Mouse (Mus musculus) spleen, adult 2 months (tissue): ENCODE measurements around the gene Tmem131. TPM values are rescaled to one million over a fixed set of nuclear protein-coding genes. Genes with fewer than 3 reads are reported as not detected.
"Not testable (repeated sequence)": the region's sequence is repeated elsewhere in the genome, so short reads cannot be mapped to it uniquely, and the experiment has no call there.

Experiments used
- DNase-seq, 2 experiments: peaks; one replicate each; pipeline versions ENCODE4 v3.0.0 to v3.0.0-alpha.2; 2012 to 2021; ENCODE audit warnings: low spot score in 2 of 2, low read depth in 1 of 2
- H3K27ac ChIP-seq: fragments of 200-500 bp; 2 replicates; pipeline ENCODE4 v1.5.1; 2012; ENCODE audit warnings: low read length, inconsistent platforms; ENCODE audit not compliant: insufficient read depth
- H3K27me3 ChIP-seq: fragments of 200-500 bp; 2 replicates; pipeline ENCODE4 v1.6.1; 2012; ENCODE audit warnings: mild to moderate bottlenecking, moderate library complexity, low read length, inconsistent platforms; ENCODE audit not compliant: control insufficient read depth, insufficient read depth
- H3K36me3 ChIP-seq: fragments of 200-500 bp; 2 replicates; pipeline ENCODE4 v1.6.1; 2012; ENCODE audit warnings: mild to moderate bottlenecking, low read length, inconsistent platforms; ENCODE audit not compliant: control insufficient read depth, insufficient read depth
- H3K4me1 ChIP-seq: fragments of 200-500 bp; 2 replicates; pipeline ENCODE4 v1.6.1; 2011; ENCODE audit warnings: inconsistent platforms; ENCODE audit not compliant: control insufficient read depth, insufficient read depth, insufficient read length
- H3K4me3 ChIP-seq: fragments of 200-500 bp; 2 replicates; pipeline ENCODE4 v1.5.1; 2011; ENCODE audit warnings: mild to moderate bottlenecking, inconsistent platforms; ENCODE audit not compliant: insufficient read depth, insufficient read length; ENCODE audit errors: extremely low read depth
- CTCF ChIP-seq: fragments of 200-500 bp; IDR thresholded peaks from 2 replicates; pipeline ENCODE4 v1.5.1; 2011; ENCODE audit warnings: mild to moderate bottlenecking, inconsistent platforms; ENCODE audit not compliant: insufficient read depth, insufficient read length, insufficient replicate concordance; ENCODE audit errors: extremely low read depth
- POLR2A ChIP-seq: fragments of 200-500 bp; IDR thresholded peaks from 2 replicates; pipeline ENCODE4 v1.6.1; 2011; ENCODE audit warnings: low read depth, low read length, inconsistent platforms
- WGBS: fragments of 180-500 bp; shearing (Covaris S2); methylation state at CpG from one replicate; pipeline ENCODE4 v1.1.7; 2018; 5-methylcytosine and 5-hydroxymethylcytosine counted together
- polyA plus RNA-seq: library from polyadenylated mRNA; depleted of rRNA; stranded (reverse); fragments of >200 nt; gene quantifications from 2 replicates; pipeline ENCODE4 v1.2.3, GENCODE M21; 2012

The Tmem131 gene
- polyA plus RNA-seq, 1 experiment: 23.7 TPM

DNA sequence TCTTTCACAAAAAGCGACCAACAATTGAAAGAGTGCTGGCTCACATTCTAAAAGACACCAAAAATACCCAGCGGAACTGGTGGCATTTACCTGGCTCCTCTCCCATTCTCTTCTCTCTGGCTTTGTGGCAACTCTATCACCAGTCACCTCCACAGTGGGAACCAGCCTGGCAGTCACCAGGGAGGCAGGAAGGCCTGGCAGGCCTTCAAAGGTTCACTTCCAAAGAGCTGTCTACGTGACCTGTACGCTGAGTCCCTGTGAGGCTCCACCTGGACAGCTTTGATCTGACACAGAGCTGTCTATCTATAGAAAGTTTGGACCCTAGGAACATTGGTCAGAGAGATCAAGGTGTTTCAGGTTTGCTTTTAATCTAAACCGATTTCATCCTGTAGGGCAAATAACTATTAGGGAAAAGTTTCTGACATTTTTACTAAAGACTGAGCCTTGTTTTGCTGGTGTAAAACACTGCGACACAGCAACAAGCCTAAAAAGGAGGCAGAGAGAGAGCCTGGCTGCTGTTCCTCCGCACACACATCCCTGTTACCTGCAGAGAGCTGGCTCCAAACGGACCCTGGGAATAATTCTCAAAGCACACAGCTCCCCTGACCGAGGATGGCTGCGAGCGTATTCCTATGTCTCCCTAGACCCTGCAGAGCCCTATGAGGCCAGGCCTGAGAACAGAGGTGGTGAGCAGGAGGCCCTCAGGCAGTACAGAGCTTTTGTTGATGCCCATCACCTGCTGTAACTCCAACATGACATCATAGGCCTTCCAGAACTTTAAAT is 40.7 kb downstream of the Tmem131 start:
- H3K36me3 ChIP-seq: peaks cover 1% of the 10 kb centered on the region; the same call in 1 of the 2 replicates
- no peaks in the 10 kb centered on the region; the same call in 1 of the 2 replicates for H3K4me1 ChIP-seq
- 95% methylated on average over 11 of the region's 11 CpGs for WGBS
- H3K27ac ChIP-seq: no peak overlapping the region
- TF ChIP-seq CTCF: no peak
- TF ChIP-seq POLR2A: no peak
- no peak for DNase-seq
- H3K4me3 ChIP-seq: no peak overlapping the region
- no peaks in the 10 kb centered on the region for H3K27me3 ChIP-seq

DNA sequence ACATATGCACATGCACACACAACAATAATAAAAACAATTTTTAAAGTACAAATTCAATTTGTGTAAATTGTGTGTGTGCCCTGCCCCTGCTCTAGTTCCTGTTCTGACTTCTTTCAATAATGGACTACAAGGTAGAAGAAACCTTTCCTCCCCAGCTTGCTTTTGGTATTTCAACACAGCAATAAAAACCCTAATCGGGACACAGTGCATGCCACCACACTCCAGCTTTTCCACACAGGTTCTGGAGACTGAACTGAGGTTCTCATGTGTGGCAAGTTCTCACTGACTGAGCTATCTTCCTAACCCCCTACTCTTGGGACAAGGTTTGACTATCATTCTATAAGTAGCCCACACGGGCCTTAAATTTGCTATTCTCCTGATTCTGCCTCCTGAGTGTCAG is 43.8 kb downstream of the Tmem131 start:
- H3K27ac ChIP-seq: no peak overlapping the region
- no peaks in the 10 kb centered on the region; the same call in 1 of the 2 replicates for H3K4me1 ChIP-seq
- no peak overlapping the region for H3K4me3 ChIP-seq
- TF ChIP-seq POLR2A: no peak
- no peak for TF ChIP-seq CTCF
- H3K27me3 ChIP-seq: no peaks in the 10 kb centered on the region
- no peak for DNase-seq
- no peaks in the 10 kb centered on the region for H3K36me3 ChIP-seq
- 95% methylated on average over 2 of the region's 2 CpGs for WGBS

DNA sequence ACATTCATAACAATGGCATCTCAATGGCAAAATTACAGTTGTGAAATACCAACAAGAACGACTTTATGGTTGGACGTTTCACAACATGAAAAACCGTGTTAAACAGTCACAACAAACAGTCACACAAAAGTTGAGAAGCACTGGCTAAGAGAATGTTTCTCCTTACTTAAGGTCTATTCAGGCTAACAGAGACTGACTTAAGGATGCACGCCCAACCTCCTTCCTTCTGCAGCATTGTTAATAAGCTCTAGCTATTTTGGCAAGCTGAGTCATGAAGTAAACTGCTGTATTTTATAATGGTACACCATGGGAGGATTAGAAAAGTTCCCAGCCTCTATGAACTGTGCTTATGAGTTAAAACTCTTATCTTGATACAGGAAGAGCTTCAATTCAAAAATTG is 47.0 kb downstream of the Tmem131 start:
- no peak overlapping the region for H3K4me3 ChIP-seq
- no peaks in the 10 kb centered on the region for H3K4me1 ChIP-seq
- no peak for TF ChIP-seq CTCF
- TF ChIP-seq POLR2A: no peak
- H3K36me3 ChIP-seq: no peaks in the 10 kb centered on the region
- WGBS: 96% methylated on average over 4 of the region's 4 CpGs
- no peaks in the 10 kb centered on the region for H3K27me3 ChIP-seq
- no peak overlapping the region for H3K27ac ChIP-seq
- DNase-seq: no peak

DNA sequence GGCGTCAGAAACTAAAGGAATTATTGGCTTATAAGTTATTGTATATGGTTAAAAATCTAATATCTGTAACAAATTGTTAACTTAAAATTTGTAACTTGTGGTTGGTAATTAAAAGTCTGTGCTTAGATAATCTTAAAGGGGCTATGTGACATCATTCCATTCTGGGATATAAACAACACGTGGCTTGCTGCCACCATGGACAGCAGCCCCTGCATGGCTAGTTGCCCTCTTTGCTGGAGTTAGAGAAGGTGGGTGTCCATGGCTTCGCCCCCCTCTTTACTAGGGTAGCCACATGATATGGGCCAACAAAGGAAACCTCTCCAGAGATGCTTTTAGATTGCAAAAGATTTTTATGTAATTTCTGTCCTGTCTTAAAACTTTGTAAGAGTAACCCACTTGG is 48.0 kb downstream of the Tmem131 start:
- TF ChIP-seq CTCF (no peak), POLR2A (no peak)
- no peaks in the 10 kb centered on the region for H3K4me1 ChIP-seq
- no peak overlapping the region for H3K4me3 ChIP-seq

DNA sequence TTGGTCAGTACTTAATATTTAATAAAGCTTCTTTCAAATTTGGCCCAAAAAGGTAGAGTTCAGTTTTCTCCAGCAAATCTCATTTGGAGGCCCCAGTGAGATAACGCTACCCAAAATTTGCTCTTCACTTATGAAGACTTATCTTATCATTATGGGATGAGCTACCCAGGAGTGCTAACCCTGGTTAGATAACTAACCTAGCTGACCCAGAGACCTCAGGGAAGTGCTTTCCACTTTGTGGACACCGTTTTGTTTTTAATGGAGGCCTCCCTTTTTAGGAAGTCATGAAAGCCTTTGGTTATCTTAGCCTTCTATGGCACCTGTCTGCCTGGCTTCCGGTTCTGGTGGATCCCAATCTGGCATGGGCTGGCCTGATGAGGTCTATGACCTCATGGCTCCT is 49.3 kb downstream of the Tmem131 start:
- DNase-seq: no peak
- H3K4me1 ChIP-seq: no peaks in the 10 kb centered on the region
- no peak overlapping the region for H3K27ac ChIP-seq
- no peak overlapping the region for H3K4me3 ChIP-seq
- 84% methylated on average over 3 of the region's 3 CpGs for WGBS
- H3K27me3 ChIP-seq: no peaks in the 10 kb centered on the region
- TF ChIP-seq CTCF (no peak), POLR2A (no peak)
- no peaks in the 10 kb centered on the region for H3K36me3 ChIP-seq

More for the DNA sequence above, 48.0 kb downstream of the Tmem131 start:
- DNase-seq: no peak
- WGBS: 90% methylated on average over 3 of the region's 3 CpGs
- Histone ChIP-seq H3K27ac (no peak overlapping the region), H3K27me3 (no peaks in the 10 kb centered on the region), H3K36me3 (no peaks in the 10 kb centered on the region)

DNA sequence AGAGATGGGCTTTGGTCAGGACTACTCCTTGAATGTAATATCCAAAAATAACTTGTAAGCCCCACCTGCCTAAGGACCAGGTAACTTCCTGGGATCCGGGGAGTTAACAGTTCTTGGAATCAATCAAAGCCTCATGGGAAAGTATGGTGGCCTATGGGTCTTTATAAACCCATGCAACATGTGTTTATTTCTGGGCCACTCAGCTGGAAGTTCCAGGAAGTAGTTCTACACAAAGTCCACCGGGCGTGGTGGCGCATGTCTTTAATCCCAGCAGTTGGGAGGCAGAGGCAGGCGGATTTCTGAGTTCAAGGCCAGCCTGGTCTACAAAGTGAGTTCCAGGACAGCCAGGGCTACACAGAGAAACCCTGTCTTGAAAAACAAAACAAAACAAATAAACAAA is 49.7 kb downstream of the Tmem131 start:
- H3K4me3 ChIP-seq, H3K27me3 ChIP-seq, H3K36me3 ChIP-seq, H3K4me1 ChIP-seq, H3K27ac ChIP-seq, DNase-seq: not testable (repeated sequence)
- WGBS: 90% methylated on average over 5 of the region's 5 CpGs

DNA sequence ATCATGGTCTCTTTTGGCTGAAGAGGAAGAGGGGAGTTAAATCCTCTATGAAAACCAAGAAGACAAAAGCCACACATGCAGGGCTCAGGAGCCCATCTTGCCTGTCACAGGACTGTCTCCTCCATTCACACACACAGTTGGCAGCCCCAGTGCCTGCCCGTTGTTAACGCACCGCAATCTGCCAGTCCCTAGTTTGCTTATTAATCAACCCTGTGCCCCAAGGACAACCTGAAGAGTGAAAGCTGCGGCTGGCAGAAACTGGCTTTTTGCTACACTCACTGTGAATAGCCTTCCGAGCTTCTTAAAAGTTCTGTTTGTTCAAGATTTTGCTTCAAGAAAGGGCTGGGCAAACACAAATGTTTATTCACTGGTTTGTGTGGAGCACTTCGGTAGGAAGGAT is 50.3 kb downstream of the Tmem131 start:
- DNase-seq: no peak

More for the DNA sequence above, 50.3 kb downstream of the Tmem131 start:
- no peaks in the 10 kb centered on the region for H3K27me3 ChIP-seq
- 93% methylated on average over 6 of the region's 6 CpGs for WGBS
- H3K4me1 ChIP-seq: no peaks in the 10 kb centered on the region
- H3K27ac ChIP-seq: no peak overlapping the region
- no peak overlapping the region for H3K4me3 ChIP-seq
- TF ChIP-seq POLR2A (no peak), CTCF (no peak)
- no peaks in the 10 kb centered on the region for H3K36me3 ChIP-seq
